Mouse (Mus musculus) heart, postnatal 0 days (tissue): Measurements from ENCODE around the gene Slc25a25.

Experiments used
- CTCF ChIP-seq: IDR thresholded peaks from 2 replicates; pipeline ENCODE4 v1.5.1; 2016; ENCODE audit warnings: antibody characterized with exemption, control low read depth, low read depth
- EP300 ChIP-seq: IDR thresholded peaks from 2 replicates; pipeline ENCODE4 v1.6.1; 2016; ENCODE audit warnings: antibody characterized with exemption, low read depth

DNA sequence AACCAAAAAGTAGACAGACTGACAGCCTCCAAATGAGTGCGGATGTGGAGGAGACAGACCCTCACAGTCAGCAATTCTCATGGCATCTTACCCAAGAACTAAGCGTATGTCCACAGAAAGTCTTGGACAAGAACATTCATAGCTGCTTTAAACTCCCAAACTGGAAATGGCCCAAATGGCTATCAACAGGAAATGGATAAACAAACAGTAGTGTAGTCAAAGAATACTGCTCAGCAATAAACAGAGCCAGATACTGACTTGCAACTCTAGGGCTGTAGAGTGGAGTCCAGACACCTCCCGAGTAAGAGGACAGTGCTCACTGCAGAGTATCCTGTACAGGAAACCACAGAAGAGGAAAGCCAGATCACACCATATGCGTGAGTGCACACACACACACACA, 48.1 kb upstream of the Slc25a25 start:
- TF ChIP-seq CTCF (no peak), EP300 (no peak)
